ENCODE assay signal across 9 mouse cellular contexts in the genomic region with DNA sequence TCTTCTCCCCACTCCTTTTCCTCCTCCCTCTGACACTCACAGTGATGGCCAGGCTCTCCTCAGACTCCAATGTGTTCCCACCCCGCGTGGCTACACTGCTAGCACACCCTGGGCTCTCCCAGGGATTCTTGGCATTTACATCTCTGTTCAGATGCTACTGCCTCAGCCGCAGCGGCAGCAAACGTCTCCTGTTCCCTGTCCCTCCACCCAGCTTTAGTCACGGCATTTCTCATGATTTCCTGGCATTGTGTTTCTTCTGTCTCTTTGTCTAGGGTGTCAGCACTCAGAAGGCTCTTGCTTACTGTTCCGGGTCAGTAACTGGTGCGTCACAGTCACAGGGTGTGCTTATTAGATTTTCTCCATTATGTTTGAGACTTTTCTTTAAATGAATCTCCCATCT.
DNase-seq lines count a peak whose midpoint lies in the region; ATAC-seq and TF ChIP-seq lines count a peak whose summit lies in the region.
"Had no signal": no experiment of that assay in that cellular context is flagged by ENCODE, and none has a peak within 500 bp of the region (broad histone marks: within the 10 kb centered on the region; RNA-seq: fewer than 3 reads in every experiment).

No protein-coding gene starts in this region.

- no peaks in the 10 kb centered on the region for H3K27me3 ChIP-seq in heart, embryonic 12.5 days (replicated peaks)
- H3K27me3 ChIP-seq in neural tube, embryonic 14.5 days (ENCODE audit: control insufficient read depth, insufficient read depth, low read length): no peaks in the 10 kb centered on the region
- no peaks in the 10 kb centered on the region for H3K27me3 ChIP-seq in forebrain, postnatal 0 days (ENCODE audit: insufficient read depth, low read length)

- H3K4me2 ChIP-seq in heart, embryonic 12.5 days: 0 out of 2 replicates have a peak overlapping the region, but pooled peaks have one; percentile 6
- H3K4me2 ChIP-seq in neural tube, embryonic 14.5 days (ENCODE audit: low read depth, low read length): no peak overlapping the region
- no peak overlapping the region for H3K4me2 ChIP-seq in forebrain, postnatal 0 days (ENCODE audit: low read depth)

- H3K4me3 ChIP-seq in layer of hippocampus, adult 2 months: no peak overlapping the region
- no peak overlapping the region for H3K4me3 ChIP-seq in heart, embryonic 12.5 days
- no peak overlapping the region for H3K4me3 ChIP-seq in neural tube, embryonic 14.5 days (ENCODE audit: low read depth, low read length)
- no peak overlapping the region for H3K4me3 ChIP-seq in forebrain, postnatal 0 days (ENCODE audit: low read depth, low read length)

- ATAC-seq in cerebellum, adult (ENCODE audit: insufficient number of reproducible peaks, low FRiP score, low TSS enrichment): no peak
- no peak for ATAC-seq in heart, embryonic 12.5 days (ENCODE audit: insufficient number of reproducible peaks, low FRiP score)
- no peak for ATAC-seq in neural tube, embryonic 14.5 days (ENCODE audit: low read depth)
- ATAC-seq in forebrain, postnatal 0 days: no peak

- peak overlapping the region; percentile 11; the same call in 1 of the 2 replicates for H3K27ac ChIP-seq in layer of hippocampus, adult 2 months
- peak overlapping the region; percentile 13; the same call in 1 of the 2 replicates for H3K27ac ChIP-seq in heart, embryonic 12.5 days (ENCODE audit: poor library complexity, severe bottlenecking)
- H3K27ac ChIP-seq in neural tube, embryonic 14.5 days (ENCODE audit: low read depth, low read length): no peak overlapping the region
- no peak overlapping the region for H3K27ac ChIP-seq in forebrain, postnatal 0 days (ENCODE audit: low read depth, low read length)

- peaks cover 40% of the 10 kb centered on the region for H3K4me1 ChIP-seq in heart, embryonic 12.5 days (replicated peaks)
- no peaks in the 10 kb centered on the region for H3K4me1 ChIP-seq in neural tube, embryonic 14.5 days (ENCODE audit: control insufficient read depth, insufficient read depth, low read length)
- no peaks in the 10 kb centered on the region; the same call in 1 of the 2 replicates for H3K4me1 ChIP-seq in forebrain, postnatal 0 days (ENCODE audit: insufficient read depth)

- no peak for TF ChIP-seq CTCF in layer of hippocampus, adult 2 months (conservative IDR thresholded peaks at IDR 0.05)
- TF ChIP-seq CTCF in forebrain, postnatal 0 days (IDR thresholded peaks at IDR 0.05; ENCODE audit: low read depth): no peak

- DNase-seq in cerebellum, adult 18-20 months: peak; percentile 50 to 51
- DNase-seq in layer of hippocampus, adult 2 months (ENCODE audit: low spot score in 2 of 2): no peak
- DNase-seq in layer of hippocampus, adult 9-11 months: no peak
- DNase-seq in forebrain, postnatal 0 days: no peak
- no peak for DNase-seq in natural killer cell, adult 2 months (ENCODE audit: low spot score in 2 of 2)
- DNase-seq: adrenal gland, postnatal 14 days had no signal

- H3K9me3 ChIP-seq in heart, embryonic 12.5 days (replicated peaks): no peaks in the 10 kb centered on the region
- no peaks in the 10 kb centered on the region for H3K9me3 ChIP-seq in neural tube, embryonic 14.5 days (ENCODE audit: control insufficient read depth, low read length)
- H3K9me3 ChIP-seq in forebrain, postnatal 0 days (ENCODE audit: low read length): no peaks in the 10 kb centered on the region

- peaks cover 5% of the 10 kb centered on the region; the same call in 1 of the 2 replicates for H3K36me3 ChIP-seq in heart, embryonic 12.5 days
- H3K36me3 ChIP-seq in neural tube, embryonic 14.5 days (ENCODE audit: control insufficient read depth, insufficient read depth, low read length): no peaks in the 10 kb centered on the region
- no peaks in the 10 kb centered on the region for H3K36me3 ChIP-seq in forebrain, postnatal 0 days (ENCODE audit: insufficient read depth)

- 46% methylated on average over 8 of the region's 8 CpGs for WGBS in heart, embryonic 12.5 days
- 26% methylated on average over 8 of the region's 8 CpGs for WGBS in neural tube, embryonic 14.5 days
- 38% methylated on average over 8 of the region's 8 CpGs for WGBS in forebrain, postnatal 0 days

- no peak overlapping the region for H3K9ac ChIP-seq in heart, embryonic 12.5 days
- H3K9ac ChIP-seq in neural tube, embryonic 14.5 days (replicated peaks; ENCODE audit: low read depth, low read length): 0 out of 2 replicates have a peak overlapping the region, but pooled peaks have one; percentile 25
- H3K9ac ChIP-seq in forebrain, postnatal 0 days: no peak overlapping the region

Comparison
In these comparisons a context has a peak if more than half of its experiments do, and no peak if none do; other contexts are left out.
1. DNase-seq: peak in cerebellum, adult 18-20 months (2 of 2); none in layer of hippocampus, adult 2 months (0 of 2), layer of hippocampus, adult 9-11 months (single experiment), forebrain, postnatal 0 days (single experiment) and natural killer cell, adult 2 months (0 of 2).
2. H3K27ac ChIP-seq: peak in layer of hippocampus, adult 2 months (single experiment) and heart, embryonic 12.5 days (single experiment); none in neural tube, embryonic 14.5 days (single experiment) and forebrain, postnatal 0 days (single experiment).